Mouse (Mus musculus) liver, postnatal 0 days (tissue): Measurements from ENCODE around the gene Rps6. TPM values are rescaled to one million over a fixed set of nuclear protein-coding genes. Genes with fewer than 3 reads are reported as not detected.

ENCODE experiments used
- ATAC-seq: fragments of 200-750 bp; cut with Nextera tagmentation; 2 replicates; pipeline ENCODE4 v1.8.0; 2017; ENCODE audit warnings: mild to moderate bottlenecking, moderate library complexity
- DNase-seq: peaks from one replicate; pipeline ENCODE4 v3.0.0-alpha.2; 2016
- H3K27ac ChIP-seq: fragments of 300-500 bp; sonication (generic); 2 replicates; pipeline ENCODE4 v1.5.1; 2014; ENCODE audit warnings: antibody characterized with exemption, moderate library complexity, mild to moderate bottlenecking, low read depth
- H3K27me3 ChIP-seq: fragments of 300-500 bp; sonication (generic); 2 replicates; pipeline ENCODE4 v1.6.1; 2014; ENCODE audit warnings: low read length, control low read depth, mixed read lengths; ENCODE audit not compliant: insufficient read depth
- H3K36me3 ChIP-seq: fragments of 300-500 bp; sonication (generic); replicated peaks from 2 replicates; pipeline ENCODE4 v1.6.1; 2014; ENCODE audit warnings: mild to moderate bottlenecking, control low read depth, low read length, moderate library complexity, mixed read lengths; ENCODE audit not compliant: insufficient read depth
- H3K4me1 ChIP-seq: fragments of 300-500 bp; sonication (generic); 2 replicates; pipeline ENCODE4 v1.6.1; 2014; ENCODE audit warnings: antibody characterized with exemption, mild to moderate bottlenecking, control low read depth; ENCODE audit not compliant: insufficient read depth
- H3K4me2 ChIP-seq: fragments of 300-500 bp; sonication (generic); 2 replicates; pipeline ENCODE4 v1.6.1; 2014; ENCODE audit warnings: low read depth, mild to moderate bottlenecking, low read length, moderate library complexity, mixed read lengths
- H3K4me3 ChIP-seq: fragments of 300-500 bp; sonication (generic); 2 replicates; pipeline ENCODE4 v1.5.1; 2014; ENCODE audit warnings: low read depth, low read length
- H3K9ac ChIP-seq: fragments of 300-500 bp; sonication (generic); replicated peaks from 2 replicates; pipeline ENCODE4 v1.6.1; 2014; ENCODE audit warnings: mild to moderate bottlenecking, moderate library complexity
- H3K9me3 ChIP-seq: fragments of 300-500 bp; sonication (generic); 2 replicates; pipeline ENCODE4 v1.6.1; 2016; ENCODE audit warnings: mild to moderate bottlenecking, control low read depth, low read length, mixed read lengths
- CTCF ChIP-seq: sonication (generic); IDR thresholded peaks from 2 replicates; pipeline ENCODE4 v1.5.1; 2016; ENCODE audit warnings: antibody characterized with exemption, low read depth
- EP300 ChIP-seq: IDR thresholded peaks from 2 replicates; pipeline ENCODE4 v1.6.1; 2016; ENCODE audit warnings: antibody characterized with exemption, low read depth, mild to moderate bottlenecking
- WGBS: fragments of 180-500 bp; shearing (Covaris S2); extraction: QIAGEN DNeasy Blood & Tissue Kit; methylation state at CpG from one replicate; pipeline ENCODE4 v1.1.7; 2014; ENCODE audit not compliant: insufficient replicate concordance; 5-methylcytosine and 5-hydroxymethylcytosine counted together
- polyA plus RNA-seq: library from polyadenylated mRNA; unstranded; fragments of >200 nt; fragmentation: Nextera tagmentation; extraction: Ambion mirVana; gene quantifications from 2 replicates; pipeline ENCODE4 v1.2.1, GENCODE M21; 2015

Rps6 gene
- polyA plus RNA-seq = 455 and 469 TPM in 2 replicates

- under 1% methylated on average over 64 of the region's 68 CpGs for WGBS
These were observed at the start of gene Rps6 for GRCm38 (mm10) chr4:86857113-86858069. Gene Rps6 (minus strand): TSS chr4:86857412.

GRCm38 (mm10) chr4:86905869-86906268, 48.7 kb upstream of the Rps6 start:
- no peak overlapping the region for H3K4me3 ChIP-seq
- no peak for ATAC-seq
- DNase-seq = no peak
- peaks cover 6% of the 10 kb centered on the region for H3K4me1 ChIP-seq
- TF ChIP-seq EP300 (no peak), CTCF (no peak)
- H3K27ac ChIP-seq = no peak overlapping the region
- no peaks in the 10 kb centered on the region for H3K9me3 ChIP-seq
- H3K27me3 ChIP-seq = no peaks in the 10 kb centered on the region
- H3K9ac ChIP-seq = no peak overlapping the region
- 79% methylated on average over 1 of the region's 1 CpGs for WGBS
- H3K36me3 ChIP-seq = no peaks in the 10 kb centered on the region
- no peak overlapping the region for H3K4me2 ChIP-seq

More at GRCm38 (mm10) chr4:86857113-86858069, at the start of gene Rps6:
- Histone ChIP-seq H3K9me3 (no peaks in the 10 kb centered on the region), H3K36me3 (peaks cover 27% of the 10 kb centered on the region), H3K4me3 (peak within 1 kb of the TSS; percentile 71), H3K9ac (peak within 1 kb of the TSS; percentile 90), H3K4me2 (peak within 1 kb of the TSS; percentile 89), H3K27me3 (no peaks in the 10 kb centered on the region), H3K27ac (peak within 1 kb of the TSS; percentile 97), H3K4me1 (peaks cover 10% of the 10 kb centered on the region)
- peak; percentile 98 for ATAC-seq
- TF ChIP-seq CTCF = peak; percentile 18; the same call in 1 of the 2 replicates
- TF ChIP-seq EP300 = peak; percentile 89
- peak; percentile 95 for DNase-seq

- ATAC-seq (no peak), DNase-seq (peak; percentile 35)
- H3K4me1 ChIP-seq = peaks cover 6% of the 10 kb centered on the region; the same call in 1 of the 2 replicates
- H3K36me3 ChIP-seq = no peaks in the 10 kb centered on the region
- TF ChIP-seq CTCF = peak; percentile 64
- TF ChIP-seq EP300 = no peak
- WGBS = 37% methylated on average over 3 of the region's 3 CpGs
- no peak overlapping the region for H3K9ac ChIP-seq
- no peak overlapping the region for H3K4me2 ChIP-seq
- H3K4me3 ChIP-seq = no peak overlapping the region
- H3K9me3 ChIP-seq = no peaks in the 10 kb centered on the region
- H3K27ac ChIP-seq = no peak overlapping the region
- no peaks in the 10 kb centered on the region for H3K27me3 ChIP-seq
These were observed 47.8 kb upstream of the Rps6 start for GRCm38 (mm10) chr4:86904969-86905368.

- peak; percentile 54 for ATAC-seq
These were observed 45.1 kb upstream of the Rps6 start for GRCm38 (mm10) chr4:86902351-86902750.

GRCm38 (mm10) chr4:86898791-86899474, 41.7 kb upstream of the Rps6 start:
- Histone ChIP-seq H3K27ac (peak overlapping the region; percentile 77), H3K36me3 (no peaks in the 10 kb centered on the region), H3K9me3 (no peaks in the 10 kb centered on the region), H3K4me2 (no peak overlapping the region), H3K4me1 (peaks cover 2% of the 10 kb centered on the region), H3K9ac (no peak overlapping the region), H3K27me3 (no peaks in the 10 kb centered on the region), H3K4me3 (no peak overlapping the region)
- peak; percentile 39 for DNase-seq
- WGBS = 34% methylated on average over 14 of the region's 14 CpGs
- TF ChIP-seq EP300 = peak; percentile 76
- no peak for TF ChIP-seq CTCF
- ATAC-seq = peak; percentile 56

More at GRCm38 (mm10) chr4:86902351-86902750, 45.1 kb upstream of the Rps6 start:
- WGBS = 15% methylated on average over 6 of the region's 6 CpGs
- Histone ChIP-seq H3K36me3 (no peaks in the 10 kb centered on the region), H3K9ac (no peak overlapping the region), H3K4me3 (no peak overlapping the region), H3K4me1 (peaks cover 2% of the 10 kb centered on the region; the same call in 1 of the 2 replicates), H3K4me2 (no peak overlapping the region), H3K9me3 (no peaks in the 10 kb centered on the region), H3K27ac (peak overlapping the region; percentile 85), H3K27me3 (no peaks in the 10 kb centered on the region)
- peak; percentile 33 for DNase-seq
- TF ChIP-seq CTCF (no peak), EP300 (peak; percentile 85)

- no peak overlapping the region for H3K4me2 ChIP-seq
- TF ChIP-seq EP300 = peak; percentile 65; the same call in 1 of the 2 replicates
- no peak for TF ChIP-seq CTCF
- no peaks in the 10 kb centered on the region for H3K36me3 ChIP-seq
- 40% methylated on average over 7 of the region's 7 CpGs for WGBS
- no peaks in the 10 kb centered on the region for H3K9me3 ChIP-seq
- peak; percentile 94 for ATAC-seq
- peak overlapping the region; percentile 84 for H3K27ac ChIP-seq
- peak; percentile 60 for DNase-seq
- no peak overlapping the region for H3K9ac ChIP-seq
- H3K4me1 ChIP-seq = peaks cover 2% of the 10 kb centered on the region
- no peaks in the 10 kb centered on the region for H3K27me3 ChIP-seq
- H3K4me3 ChIP-seq = no peak overlapping the region
These were observed 40.2 kb upstream of the Rps6 start for GRCm38 (mm10) chr4:86897411-86897810.
